Mouse (Mus musculus) layer of hippocampus, adult 9-10 months (tissue): ENCODE measurements around the gene Klhl22.

Source experiments
- DNase-seq: peaks from one replicate; pipeline ENCODE4 v3.0.0; 2022; ENCODE audit warnings: low spot score

Gene Klhl22

DNA sequence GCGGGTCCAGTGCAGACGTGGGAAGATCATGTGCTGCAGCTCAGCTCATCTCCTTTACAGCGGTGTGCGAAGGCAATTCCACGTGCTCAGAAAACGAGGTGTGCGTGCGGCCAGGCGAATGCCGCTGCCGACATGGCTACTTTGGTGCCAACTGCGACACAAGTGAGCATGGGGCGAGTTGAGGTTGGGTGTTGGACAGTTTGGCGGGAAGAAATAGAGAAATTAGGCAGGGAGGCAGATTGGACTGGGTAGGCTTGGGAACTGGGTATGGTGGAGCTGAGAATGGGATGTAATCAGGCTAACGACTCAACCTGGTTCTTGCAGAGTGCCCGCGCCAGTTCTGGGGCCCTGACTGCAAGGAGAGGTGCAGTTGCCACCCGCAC, 43.0 kb downstream of the Klhl22 start:
- no peak for DNase-seq

DNA sequence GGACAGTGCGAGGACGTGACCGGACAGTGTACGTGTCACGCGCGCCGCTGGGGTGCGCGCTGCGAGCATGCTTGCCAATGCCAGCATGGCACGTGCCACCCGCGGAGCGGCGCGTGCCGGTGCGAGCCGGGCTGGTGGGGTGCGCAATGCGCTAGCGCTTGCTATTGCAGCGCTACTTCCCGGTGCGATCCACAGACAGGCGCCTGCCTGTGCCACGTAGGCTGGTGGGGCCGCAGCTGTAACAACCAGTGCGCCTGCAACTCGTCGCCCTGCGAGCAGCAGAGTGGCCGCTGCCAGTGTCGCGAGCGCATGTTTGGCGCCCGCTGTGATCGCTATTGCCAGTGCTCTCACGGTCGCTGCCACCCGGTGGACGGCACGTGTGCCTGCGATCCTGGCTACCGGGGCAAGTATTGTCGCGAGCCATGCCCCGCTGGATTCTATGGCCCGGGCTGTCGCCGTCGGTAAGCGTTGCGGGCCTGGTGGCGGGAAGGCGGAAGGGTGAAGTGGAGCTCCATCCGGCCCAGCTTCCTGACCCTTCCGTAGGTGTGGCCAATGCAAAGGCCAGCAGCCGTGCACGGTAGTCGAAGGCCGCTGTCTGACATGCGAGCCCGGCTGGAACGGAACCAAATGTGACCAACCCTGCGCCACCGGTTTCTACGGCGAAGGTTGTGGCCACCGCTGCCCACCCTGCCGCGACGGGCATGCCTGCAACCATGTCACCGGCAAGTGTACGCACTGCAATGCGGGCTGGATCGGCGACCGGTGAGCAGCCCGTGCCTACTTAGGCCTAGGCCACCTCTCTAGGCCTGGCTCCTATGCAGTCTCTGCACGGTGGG, 43.6 kb downstream of the Klhl22 start:
- no peak for DNase-seq

DNA sequence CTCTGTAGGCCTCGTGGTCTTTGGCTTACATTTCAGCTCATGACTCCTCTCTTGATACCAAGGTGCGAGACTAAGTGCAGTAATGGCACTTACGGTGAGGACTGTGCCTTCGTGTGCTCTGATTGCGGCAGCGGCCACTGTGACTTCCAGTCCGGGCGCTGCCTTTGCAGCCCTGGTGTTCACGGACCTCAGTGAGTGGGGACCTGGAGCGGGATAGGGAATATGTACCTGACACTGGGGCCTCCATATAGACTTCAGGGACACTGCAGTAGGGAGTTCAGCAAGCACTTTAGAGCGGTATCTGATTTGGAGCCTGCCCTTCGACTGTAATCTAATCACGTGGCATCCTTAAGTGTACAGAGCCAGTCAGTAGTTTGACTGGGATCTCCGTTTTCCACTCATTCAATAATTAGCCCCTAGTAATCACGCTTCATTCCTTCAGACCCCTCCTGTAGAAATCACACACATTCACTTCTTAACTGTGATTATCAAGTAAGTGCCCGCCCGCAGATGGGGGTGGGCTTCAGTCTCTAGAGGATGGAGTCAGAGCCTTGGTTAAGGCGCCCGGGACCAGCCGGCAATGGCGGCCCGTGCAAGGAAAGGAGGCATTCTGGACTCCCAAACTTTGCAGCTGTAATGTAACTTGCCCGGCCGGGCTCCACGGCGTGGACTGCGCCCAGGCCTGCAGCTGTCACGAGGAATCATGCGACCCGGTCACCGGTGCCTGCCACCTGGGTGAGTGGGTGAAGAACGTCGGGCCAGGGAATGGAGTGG, 44.4 kb downstream of the Klhl22 start:
- no peak for DNase-seq

DNA sequence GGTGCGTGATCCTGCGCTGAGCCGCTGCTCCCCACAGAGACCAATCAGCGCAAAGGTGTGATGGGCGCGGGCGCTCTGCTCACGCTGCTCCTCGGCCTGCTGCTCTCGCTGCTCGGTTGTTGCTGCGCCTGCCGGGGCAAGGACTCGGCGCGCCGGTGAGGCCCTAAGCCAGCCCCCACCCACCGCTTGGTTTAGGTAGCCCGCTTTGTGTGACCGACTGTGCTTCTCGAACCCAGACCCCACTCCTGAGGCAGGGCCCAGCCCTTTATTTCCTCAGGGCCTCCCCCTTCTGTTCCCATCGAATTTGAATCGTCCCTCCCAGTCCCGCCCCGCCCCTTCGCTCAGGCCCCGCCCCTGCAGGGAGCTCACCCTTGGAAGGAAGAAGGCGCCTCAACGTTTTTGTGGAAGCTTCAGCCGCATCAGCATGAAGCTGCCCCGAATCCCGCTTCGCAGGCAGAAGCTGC, 45.1 kb downstream of the Klhl22 start:
- DNase-seq: no peak

DNA sequence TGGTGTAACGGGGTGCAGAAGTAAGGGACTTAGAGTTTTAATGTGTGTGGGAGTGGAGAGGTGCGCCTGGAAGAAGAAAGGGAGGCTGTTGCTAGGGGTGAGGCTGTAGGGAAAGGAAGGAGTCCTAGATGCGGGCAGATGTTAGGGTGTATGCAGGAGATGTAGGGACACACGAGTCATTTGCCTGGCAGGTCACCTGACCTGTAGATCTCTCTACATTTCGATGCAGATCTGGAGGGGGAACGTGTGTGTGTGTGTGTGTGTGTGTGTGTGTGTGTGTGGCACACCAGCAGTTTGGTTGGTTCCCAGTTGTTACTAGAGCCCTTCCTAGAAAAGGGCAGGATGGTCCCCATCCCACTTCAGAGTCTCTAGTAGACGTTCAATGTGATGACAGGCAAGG, 45.6 kb downstream of the Klhl22 start:
- DNase-seq: no peak

DNA sequence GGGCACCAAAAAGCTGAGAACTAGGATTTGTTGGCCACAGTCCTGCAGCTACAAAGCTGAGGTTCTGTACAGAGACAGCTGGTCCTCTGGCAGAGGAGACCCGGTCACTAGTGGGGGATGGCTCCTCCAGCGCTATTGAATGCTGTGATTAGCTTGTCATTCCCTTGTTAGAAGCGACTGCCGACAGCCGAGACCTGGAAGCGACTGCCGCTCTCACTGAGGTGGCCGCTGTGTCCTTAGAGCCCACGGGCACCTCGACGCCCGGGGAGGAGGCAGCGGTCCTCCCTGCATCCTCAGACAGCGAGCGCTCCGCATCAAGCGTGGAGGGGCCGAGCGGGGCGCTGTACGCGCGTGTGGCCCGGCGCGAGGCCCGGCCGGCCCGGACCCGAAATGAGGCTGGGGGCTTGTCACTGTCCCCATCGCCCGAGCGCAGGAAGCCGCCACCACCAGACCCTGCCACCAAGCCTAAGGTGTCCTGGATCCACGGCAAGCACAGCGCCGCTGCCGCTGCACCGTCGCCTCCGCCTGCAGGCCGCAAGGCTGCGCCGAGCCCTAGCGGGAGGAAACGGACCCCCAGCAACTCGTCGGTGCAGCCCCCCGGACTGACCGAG, 47.3 kb downstream of the Klhl22 start:
- no peak for DNase-seq

DNA sequence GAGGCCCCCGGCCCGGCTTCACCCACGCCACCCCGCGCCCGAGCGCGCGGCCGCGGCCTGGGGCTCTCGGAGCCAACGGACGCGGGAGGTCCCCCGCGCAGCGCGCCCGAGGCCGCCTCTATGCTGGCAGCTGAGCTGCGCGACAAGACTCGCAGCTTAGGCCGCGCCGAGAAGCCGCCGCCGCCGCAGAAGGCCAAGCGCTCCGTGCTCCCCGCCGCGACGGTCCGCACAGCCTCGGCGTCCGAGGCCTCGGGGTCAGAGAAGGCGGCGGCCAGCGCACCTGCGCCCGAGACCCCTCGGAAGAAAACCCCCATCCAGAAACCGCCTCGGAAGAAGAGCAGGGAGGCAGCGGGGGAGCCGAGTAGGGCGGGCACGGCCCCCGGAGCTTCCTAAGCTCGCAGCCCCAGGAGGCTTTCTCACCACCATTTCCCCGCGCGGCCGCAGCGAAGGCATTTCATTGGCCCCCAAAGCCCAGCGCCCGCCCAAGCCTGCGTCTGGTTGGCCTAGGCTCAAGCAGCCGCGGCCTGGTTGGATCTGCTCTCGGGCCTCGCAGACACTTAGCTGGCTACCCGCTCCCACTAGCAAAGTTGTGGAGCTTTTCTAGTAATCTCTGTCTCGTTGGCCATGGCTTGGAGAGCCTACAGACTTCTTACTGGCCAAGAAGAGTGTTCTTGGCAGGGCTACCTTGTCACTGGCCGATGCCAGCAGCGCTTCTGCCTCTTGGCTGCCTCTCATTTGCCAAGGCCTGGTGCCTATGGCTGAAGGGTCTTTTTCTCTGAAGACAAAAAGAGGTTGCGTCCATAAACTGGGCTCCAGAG, 48.0 kb downstream of the Klhl22 start:
- DNase-seq: peak; percentile 55

DNA sequence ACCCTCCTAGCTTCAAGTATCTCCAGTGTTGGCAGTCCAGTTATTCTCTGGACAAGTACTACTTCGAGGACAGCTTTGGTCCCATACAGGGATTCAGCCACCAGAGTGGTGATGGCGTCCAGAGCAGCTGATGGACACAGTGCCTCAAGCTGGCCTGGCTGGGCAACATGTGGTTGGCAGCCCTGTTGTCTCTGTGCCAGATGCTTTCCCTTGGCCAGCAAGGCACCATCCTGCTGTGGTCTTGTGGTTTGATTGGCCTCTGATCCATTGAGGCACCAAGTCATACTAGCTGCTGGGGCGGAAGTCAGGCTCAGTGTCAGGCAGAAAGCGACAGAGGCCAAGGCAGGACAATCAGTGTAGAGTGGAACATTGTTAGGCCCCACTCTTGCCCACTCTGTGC, 49.7 kb downstream of the Klhl22 start:
- DNase-seq: no peak

DNA sequence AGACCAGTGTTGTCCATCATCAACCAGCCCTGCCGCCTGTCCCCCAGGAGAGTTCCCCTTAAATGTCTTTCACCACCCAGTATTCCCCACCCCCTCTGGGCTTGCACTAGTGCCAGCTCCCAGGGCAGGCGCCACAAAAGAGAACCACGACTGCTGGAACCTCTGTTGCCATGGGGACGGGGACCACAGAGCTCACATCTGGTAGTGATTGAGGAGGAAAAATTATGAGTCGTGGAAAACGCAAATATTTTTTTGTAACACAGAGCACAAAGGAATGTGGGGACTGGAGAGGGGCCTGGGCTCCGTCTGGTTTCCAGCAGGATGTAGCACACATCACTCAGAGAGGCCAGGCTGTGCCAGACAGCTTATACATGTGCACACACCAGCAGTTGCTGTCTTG, 50.3 kb downstream of the Klhl22 start:
- DNase-seq: no peak

DNA sequence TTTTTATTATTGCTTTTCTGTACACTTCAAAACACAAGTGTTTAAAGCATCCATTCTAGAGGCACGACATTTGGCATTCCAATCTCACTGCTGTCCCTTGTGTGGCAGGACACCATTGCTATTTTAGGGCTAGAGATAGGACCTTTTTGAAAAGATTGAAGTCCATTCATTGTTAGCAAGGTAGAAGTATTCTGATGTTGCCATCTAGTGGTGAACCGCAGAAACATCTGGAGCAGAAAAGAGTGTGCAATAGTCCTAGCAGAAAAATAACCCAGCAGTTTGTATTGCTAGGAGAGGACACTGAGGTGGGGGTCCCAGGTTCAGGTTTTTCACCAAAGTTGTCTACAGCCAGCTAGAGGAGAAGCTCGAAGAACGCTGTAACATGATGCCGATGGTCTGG, 52.7 kb downstream of the Klhl22 start:
- DNase-seq: no peak

DNA sequence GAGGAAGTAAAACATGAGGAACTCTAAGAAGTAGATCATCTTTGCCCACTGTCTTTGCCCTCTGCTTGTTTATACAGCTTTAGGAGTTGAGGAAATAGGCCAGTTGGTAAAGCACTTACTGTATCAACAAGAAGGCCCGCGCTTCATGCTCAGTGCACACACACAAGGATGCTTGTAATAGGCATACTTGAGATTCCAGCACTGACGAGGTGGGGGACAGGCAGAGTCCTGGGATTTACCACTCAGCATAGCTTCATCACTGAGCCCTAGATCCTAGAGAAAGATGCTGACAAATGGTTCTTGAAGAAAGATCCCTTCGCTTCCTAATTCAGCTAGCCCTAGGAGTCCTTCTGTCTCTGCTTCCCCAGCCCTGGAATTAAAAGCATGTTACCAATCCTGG, 53.8 kb downstream of the Klhl22 start:
- DNase-seq: no peak

DNA sequence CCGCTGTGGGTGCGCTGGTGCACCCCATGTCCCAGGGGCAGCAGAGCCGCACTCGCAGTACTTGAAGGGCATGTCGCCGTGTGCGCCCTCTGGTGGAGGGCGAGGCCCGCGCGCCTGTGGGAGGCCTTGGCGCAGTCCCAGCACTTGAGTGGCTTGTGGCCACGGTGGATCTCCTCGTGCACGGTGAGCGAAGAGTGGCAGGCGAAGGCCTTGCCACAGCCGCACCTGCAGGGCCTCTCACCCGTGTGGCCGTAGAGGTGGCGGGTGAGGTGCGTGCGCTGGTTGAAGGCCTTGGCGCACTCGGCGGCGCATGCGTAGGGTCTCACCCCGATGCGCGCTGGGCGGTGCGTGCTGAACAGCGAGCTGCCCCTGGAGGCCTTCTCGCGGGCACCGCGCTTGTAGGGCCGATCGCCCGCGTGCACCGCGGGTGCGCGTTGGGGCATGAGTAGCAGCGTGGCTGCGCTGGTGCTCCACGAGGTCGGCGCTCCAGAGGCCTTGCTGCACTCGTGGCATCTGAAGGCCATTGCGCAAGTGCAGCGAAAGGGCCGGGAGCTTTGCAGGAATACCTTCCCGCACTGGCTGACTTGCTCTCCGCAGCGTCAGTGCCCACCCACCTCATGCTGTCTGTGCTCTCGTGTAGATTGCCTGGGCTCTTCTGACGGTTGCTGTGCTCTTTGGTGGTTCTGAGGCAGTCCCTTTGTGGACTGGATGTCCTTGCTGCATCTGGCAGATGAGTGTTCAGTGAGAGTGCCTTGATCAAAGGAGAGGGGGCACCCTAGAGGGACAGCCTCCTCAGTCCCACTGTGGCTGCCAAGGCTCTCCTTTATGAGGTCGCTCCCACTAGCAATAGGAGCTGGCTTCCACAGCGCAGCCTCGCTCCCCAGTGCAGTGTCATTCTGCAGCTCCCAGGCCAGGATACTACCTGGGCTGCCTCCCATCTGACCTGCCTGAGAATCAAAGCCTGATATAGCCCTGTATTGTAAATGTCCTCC, 56.3 kb downstream of the Klhl22 start:
- no peak for DNase-seq

DNA sequence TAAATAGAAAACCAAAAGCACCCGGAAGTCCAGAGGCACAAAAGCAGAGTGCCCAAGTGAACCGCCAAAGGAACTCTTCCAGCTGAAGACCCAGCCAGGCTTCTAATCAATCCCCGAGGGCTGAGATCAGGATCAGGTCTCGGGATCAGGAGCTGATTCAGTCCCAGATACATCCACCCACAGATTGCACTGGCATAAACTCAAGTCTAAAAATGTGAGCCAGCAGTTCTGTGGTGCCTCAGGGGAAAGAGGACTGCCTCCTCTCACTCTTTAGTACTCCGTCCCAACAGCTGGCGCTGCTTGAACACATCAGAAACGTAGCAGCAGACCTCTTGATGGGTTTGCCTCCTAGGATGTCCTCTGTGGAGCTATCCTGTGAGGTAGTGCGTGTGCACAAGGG, 57.1 kb downstream of the Klhl22 start:
- no peak for DNase-seq

DNA sequence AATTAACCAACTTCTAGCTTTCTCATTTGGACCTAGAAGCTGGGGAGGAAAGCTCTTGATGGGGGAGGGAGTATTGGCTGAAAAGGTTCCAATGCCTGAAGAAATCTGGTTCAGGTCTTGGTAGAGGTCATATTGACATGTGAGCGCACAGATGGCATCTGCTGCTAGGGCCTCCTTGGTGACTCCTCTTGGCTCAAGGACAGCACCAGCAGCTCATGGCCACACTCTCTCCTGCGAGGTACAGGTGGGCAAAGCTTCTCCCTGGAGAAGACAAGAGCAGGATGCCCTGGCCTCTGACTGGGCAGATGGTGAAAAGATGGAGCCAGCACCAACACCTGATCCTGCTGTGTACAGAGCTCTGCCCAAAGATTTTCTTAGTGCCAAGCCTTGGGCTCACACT, 67.1 kb downstream of the Klhl22 start:
- DNase-seq: no peak

DNA sequence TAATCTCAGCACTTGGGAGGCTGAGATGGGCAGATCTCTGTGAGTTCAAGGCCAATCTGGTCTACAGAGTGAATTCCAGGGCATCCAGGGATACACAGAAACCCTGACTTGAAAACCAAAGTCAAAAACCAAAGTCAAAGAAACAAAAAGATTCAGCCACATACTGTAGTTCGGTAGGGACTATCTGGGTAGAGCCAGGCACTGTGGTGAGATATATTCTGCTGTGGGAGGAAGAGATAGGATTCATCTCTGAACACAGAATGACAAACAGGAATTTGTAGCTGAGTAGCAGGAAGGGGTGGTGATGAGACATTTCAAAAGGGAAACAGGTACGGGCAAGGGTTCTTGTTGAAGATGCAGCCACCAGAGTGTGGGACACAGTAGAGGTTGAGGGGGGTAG, 68.8 kb downstream of the Klhl22 start:
- no peak for DNase-seq

DNA sequence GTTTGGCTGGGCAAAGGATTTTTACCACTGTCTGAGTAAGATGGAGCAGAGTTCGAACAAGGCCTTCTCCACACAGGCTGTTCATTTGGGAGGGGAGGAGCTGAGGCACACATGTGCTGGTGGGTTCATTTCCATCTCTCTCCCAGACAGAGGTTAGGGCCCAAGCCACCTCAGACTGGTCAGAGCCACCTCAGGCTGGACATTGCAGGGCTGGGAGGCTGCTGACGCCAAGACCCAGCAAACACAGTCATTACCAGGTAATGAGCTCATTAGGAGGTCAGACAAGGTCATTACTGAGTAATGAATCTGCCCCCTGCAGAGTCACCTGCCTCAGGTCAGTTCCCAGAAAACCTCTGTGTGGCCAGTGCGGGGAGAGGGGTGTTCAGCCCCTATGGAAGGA, 69.4 kb downstream of the Klhl22 start:
- DNase-seq: no peak

DNA sequence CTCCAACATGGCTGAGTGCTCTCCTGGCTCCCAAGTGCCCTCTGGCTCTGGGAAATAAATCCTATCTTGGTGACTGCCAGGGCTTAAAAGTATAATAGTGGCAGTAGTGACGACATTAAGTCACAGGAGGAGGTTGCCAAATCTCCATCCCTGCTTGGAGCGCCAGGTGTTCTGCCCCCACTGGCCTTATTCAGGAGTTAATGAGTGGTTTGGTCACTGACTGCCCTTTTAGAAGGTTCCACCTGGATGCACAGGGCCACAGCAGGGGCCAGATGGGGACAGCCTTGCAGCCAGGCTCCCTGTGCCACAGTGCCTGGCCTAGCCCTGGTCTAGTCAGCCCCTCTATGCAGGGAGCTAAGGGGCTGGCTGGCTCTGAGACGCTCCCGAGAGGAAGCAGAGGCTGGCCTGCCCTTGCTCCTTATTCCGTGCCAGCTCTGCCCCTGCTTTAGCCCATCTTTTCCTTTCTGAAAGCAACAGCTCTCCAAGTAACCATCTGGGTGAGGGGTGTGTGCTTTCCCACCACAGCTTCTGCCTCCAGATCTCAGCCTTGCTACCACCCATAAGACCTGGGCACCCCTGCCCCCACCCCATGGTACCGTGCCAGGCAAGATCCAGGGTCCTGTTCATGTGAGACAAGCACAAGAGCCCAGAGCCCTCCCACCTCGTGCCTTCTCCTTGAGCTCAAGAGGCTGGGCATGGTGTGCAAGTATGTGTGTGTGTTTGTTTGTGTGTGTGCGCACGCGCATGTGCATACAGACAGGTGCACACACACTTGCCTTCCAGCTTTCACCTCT, 71.2 kb downstream of the Klhl22 start:
- no peak for DNase-seq

DNA sequence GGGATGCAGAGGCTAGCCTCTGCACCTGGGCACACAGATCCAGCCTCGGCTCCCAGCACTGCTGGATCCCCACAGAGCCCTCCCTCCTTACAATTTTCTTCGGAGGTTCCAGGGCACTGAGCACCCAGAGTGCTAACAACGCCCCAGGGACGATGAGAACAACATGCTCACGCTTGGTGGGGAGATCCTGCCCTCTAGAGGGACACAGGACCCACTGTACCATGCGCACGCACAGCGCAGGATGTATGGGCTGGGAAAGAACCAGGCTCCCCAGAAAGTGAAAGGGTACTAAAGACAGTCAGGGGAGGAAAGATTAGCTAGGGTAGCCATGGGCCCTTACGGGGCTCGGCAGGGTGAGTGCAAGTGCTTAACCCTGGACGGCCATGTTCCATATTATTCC, 72.4 kb downstream of the Klhl22 start:
- DNase-seq: no peak

DNA sequence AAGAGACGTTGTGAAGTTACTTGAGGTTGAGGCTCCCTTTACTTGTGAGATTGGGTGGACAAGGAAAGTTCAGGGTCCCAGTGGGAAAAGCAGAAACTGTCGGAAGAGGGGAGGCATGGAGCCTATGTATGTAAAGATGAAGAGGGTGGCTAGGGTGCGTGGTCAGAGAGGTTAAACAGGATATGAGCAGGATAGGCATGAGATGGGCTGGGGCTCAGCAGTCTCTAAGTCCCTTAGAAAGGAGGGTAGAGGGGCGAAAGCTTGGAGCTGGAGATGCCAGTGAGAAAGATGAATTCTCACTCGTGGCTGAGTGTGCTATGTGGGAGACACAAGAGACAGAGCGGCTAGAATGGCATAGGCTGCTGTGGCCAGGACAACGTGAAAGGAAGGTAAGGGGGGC, 73.4 kb downstream of the Klhl22 start, which contains the start of gene B830017H08Rik:
Gene B830017H08Rik, plus strand, starts transcription at position 301 of the 400 bp plus-strand sequence.
- DNase-seq: no peak

DNA sequence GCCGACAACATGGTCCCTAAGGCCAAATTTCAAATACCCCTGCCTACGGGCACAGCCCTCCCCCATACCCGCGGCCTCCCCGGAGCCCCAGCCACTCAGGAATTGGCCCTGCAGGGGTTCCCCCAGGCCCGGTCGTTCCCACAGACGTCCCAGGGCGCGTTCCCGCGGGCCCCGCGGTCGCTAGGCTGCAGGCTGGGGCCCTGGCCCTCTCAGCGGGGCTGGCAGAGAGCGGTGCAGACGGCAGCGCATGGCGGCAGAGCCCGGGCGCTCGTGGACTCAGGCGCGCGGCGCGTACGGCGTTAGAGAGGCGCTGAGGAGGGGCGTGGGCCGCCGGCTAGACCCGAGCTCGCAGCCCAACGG, 73.9 kb downstream of the Klhl22 start:
- DNase-seq: no peak
